Mouse (Mus musculus): Measurements from ENCODE around the gene Grsf1. TPM values are rescaled to one million over a fixed set of nuclear protein-coding genes. Genes with fewer than 3 reads are reported as not detected.
A peak's percentile ranks its signal among the peaks of the same experiment; 100 is the strongest.

Grsf1 gene
- polyA plus RNA-seq, 1 experiment from 2014 or later: 67.5 TPM

DNA sequence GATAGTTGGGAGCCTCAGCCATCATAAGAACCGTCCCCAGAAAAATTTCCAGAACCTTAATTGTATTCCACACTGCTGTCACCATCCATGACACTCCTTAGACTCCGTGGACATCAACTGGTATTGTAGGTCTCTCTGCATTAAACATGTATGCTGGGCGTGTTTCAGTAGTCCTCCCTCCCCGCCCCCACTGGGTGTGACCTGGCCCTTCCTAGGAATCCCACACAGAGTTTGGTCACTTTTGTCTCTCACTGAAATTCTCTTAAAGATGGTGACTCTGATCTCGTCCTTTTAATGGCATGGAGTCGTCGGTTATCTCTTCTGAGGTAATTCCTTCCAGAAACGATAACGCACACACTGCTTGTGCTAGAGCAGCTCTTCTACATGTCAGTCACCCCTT lies 7.7 kb upstream of the Grsf1 start:
- H3K4me1 ChIP-seq: peaks cover 16% of the 10 kb centered on the region
- no peak overlapping the region for H3K4me3 ChIP-seq
- H3K27me3 ChIP-seq (ENCODE audit: low read depth, poor library complexity, severe bottlenecking): peaks cover 17% of the 10 kb centered on the region; the same call in 1 of the 2 replicates
- H3K36me3 ChIP-seq: no peaks in the 10 kb centered on the region
- H3K9me3 ChIP-seq (replicated peaks): no peaks in the 10 kb centered on the region
- WGBS: 71% methylated on average over 9 of the region's 9 CpGs
- DNase-seq (ENCODE audit: low spot score): no peak
- H3K27ac ChIP-seq: no peak overlapping the region

DNA sequence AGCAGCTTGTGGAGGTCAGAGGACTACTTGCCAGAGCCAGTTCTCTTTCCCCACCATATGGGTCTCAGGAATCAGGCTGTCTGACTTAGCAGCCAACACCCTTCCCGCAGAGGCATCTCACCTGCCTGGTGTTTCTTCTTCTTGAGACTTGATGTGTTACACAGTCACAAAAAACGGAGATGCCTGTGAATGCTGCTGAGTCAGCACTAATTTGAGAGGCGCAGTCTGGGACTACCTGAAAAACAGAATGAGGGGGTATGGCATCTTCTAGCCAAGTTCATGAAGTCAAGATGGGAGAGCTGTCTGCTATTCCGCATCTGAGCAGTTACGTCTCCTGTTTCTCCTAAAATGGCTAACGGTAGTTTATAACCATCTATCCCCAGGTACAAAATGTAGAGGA lies 4.6 kb upstream of the Grsf1 start:
- Histone ChIP-seq H3K4me1 (peaks cover 27% of the 10 kb centered on the region), H3K36me3 (no peaks in the 10 kb centered on the region), H3K27ac (no peak overlapping the region), H3K4me3 (no peak overlapping the region), H3K27me3 (ENCODE audit: low read depth, poor library complexity, severe bottlenecking) (peaks cover 11% of the 10 kb centered on the region; the same call in 1 of the 2 replicates), H3K9me3 (replicated peaks) (no peaks in the 10 kb centered on the region)
- 87% methylated on average over 6 of the region's 6 CpGs for WGBS
- DNase-seq (ENCODE audit: low spot score): no peak

DNA sequence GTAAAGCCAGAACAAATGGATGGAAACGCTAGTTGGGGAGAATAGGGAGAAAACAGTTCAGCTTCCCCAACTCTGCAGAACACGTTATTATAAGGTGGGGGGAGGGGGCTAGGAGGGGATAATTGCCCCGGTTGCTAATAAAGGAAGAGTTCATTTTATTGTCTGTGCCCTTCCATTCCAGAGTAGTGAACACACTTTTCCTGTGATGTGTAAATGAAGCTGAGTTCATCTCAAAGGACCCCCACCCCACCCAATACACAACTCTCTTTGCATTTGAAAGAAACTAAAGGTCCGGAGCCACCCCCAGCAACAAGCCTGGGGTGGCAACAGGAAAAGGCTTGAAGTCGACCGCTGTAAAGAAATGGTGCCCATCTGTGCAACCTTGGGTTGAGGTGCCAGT lies 3.4 kb upstream of the Grsf1 start:
- H3K36me3 ChIP-seq: no peaks in the 10 kb centered on the region
- H3K9me3 ChIP-seq (replicated peaks): no peaks in the 10 kb centered on the region
- no peak for DNase-seq (ENCODE audit: low spot score)
- H3K4me3 ChIP-seq: no peak overlapping the region
- no peaks in the 10 kb centered on the region for H3K27me3 ChIP-seq (ENCODE audit: low read depth, poor library complexity, severe bottlenecking)
- H3K4me1 ChIP-seq: peaks cover 29% of the 10 kb centered on the region
- 10% methylated on average over 6 of the region's 6 CpGs for WGBS
- H3K27ac ChIP-seq: no peak overlapping the region

DNA sequence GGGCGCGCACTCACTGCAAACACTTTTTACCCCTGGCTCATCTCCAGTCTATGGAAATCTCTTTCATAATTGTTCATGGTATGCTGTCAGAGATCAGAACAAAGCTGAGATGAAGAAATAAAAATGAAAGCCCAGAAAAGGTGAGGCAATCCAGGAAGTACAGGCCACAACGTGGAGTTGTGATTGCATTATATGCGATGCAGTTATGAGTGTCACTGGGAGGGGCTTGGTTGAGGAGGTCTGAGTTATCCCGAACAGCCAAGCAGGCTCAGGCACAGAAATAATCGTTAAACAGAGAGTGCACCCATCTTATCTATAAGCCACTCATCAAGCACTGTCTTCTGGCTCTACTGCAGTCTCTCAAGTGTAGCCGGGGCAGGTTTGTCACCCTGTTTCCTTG lies 3.0 kb upstream of the Grsf1 start:
- H3K36me3 ChIP-seq: no peaks in the 10 kb centered on the region
- no peaks in the 10 kb centered on the region for H3K9me3 ChIP-seq (replicated peaks)
- H3K27ac ChIP-seq: no peak overlapping the region
- H3K4me1 ChIP-seq: peaks cover 33% of the 10 kb centered on the region
- DNase-seq (ENCODE audit: low spot score): no peak
- WGBS: 50% methylated on average over 7 of the region's 7 CpGs
- no peaks in the 10 kb centered on the region for H3K27me3 ChIP-seq (ENCODE audit: low read depth, poor library complexity, severe bottlenecking)
- H3K4me3 ChIP-seq: no peak overlapping the region

DNA sequence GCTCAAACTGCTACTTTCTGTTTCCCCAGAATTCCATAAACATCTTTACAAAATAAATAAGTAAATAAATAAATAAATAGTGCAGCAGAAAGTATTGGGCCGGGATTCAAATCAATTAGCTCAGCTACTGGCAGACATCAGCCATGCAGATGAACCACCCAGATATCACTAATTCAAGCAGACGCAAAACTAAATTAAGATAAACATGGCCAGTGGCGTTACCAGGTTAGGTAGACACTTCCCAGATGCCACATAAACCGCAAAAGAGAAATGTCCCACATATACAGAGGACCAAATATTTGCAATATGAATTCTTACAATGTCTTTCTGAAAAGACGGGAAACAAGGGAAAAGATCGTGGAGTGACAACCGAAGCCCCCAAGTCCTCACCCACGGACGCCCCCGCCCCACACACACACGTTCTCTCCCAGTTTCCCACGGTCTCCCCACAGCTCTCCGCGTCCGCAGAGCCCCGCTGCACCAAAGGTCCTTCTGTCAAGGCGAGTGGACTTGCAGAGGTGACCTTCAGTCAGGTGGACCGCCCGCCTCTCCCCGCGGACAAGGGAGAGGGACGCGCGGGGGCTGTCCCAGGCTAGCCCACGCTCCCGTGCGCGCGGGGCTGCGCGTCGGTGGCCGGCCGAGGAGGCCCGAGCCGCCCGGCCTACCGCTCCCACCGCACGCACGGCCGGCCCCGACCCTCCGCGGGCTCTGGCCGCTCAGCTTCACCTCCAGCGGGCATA lies 1.1 kb downstream of the Grsf1 start:
- H3K36me3 ChIP-seq: peaks cover 37% of the 10 kb centered on the region
- no peaks in the 10 kb centered on the region for H3K9me3 ChIP-seq (replicated peaks)
- under 1% methylated on average over 46 of the region's 47 CpGs for WGBS
- peak overlapping the region; percentile 99 for H3K27ac ChIP-seq
- DNase-seq (ENCODE audit: low spot score): no peak
- H3K27me3 ChIP-seq (ENCODE audit: low read depth, poor library complexity, severe bottlenecking): no peaks in the 10 kb centered on the region
- H3K4me3 ChIP-seq: peak overlapping the region; percentile 96
- peaks cover 39% of the 10 kb centered on the region for H3K4me1 ChIP-seq

DNA sequence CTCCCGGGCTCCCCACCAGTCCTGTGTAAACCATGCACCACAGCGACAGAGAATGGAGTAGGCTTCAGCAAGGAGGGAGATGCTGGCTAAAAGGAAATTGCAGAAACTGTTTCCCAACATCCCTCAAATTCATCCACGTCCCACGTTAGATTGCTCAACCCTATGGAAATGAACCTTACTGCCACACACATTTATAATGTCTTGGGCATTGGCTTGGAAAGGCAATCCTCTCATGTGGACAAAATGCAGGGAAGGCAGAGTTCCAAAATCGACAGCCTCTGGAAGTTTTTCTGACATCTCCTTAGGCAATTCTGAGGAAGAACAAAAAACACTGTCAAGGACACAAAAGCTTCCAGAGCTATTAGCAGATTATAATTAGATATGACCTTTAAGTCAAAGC lies 12.1 kb downstream of the Grsf1 start:
- Histone ChIP-seq H3K27ac (no peak overlapping the region), H3K27me3 (ENCODE audit: low read depth, poor library complexity, severe bottlenecking) (no peaks in the 10 kb centered on the region), H3K36me3 (peaks cover 100% of the 10 kb centered on the region), H3K4me1 (no peaks in the 10 kb centered on the region), H3K4me3 (no peak overlapping the region), H3K9me3 (replicated peaks) (no peaks in the 10 kb centered on the region)
- no peak for DNase-seq (ENCODE audit: low spot score)
- WGBS: 90% methylated on average over 5 of the region's 5 CpGs

DNA sequence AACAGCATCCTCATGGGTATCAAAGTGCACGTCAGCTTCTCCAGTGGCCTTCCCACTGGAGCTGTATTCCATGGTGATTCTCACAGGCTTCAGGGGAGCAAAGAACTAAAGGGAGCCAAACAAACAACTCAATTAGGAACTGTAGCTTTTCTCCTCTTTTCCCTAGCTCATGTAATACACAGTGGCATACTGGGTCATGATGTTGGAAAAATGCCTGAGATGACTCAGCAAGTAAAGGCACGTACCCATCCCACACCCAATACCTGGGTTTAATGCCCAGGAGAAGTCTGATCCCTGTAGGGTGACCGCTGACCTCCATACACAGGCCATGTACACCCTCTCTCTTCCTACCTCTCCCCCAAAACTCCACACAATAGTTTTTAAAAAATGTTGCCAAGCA lies 12.8 kb downstream of the Grsf1 start:
- Histone ChIP-seq H3K4me3 (no peak overlapping the region), H3K27ac (no peak overlapping the region), H3K27me3 (ENCODE audit: low read depth, poor library complexity, severe bottlenecking) (no peaks in the 10 kb centered on the region), H3K36me3 (peaks cover 100% of the 10 kb centered on the region), H3K4me1 (no peaks in the 10 kb centered on the region), H3K9me3 (replicated peaks) (no peaks in the 10 kb centered on the region)
- WGBS: 93% methylated on average over 3 of the region's 3 CpGs
- no peak for DNase-seq (ENCODE audit: low spot score)

DNA sequence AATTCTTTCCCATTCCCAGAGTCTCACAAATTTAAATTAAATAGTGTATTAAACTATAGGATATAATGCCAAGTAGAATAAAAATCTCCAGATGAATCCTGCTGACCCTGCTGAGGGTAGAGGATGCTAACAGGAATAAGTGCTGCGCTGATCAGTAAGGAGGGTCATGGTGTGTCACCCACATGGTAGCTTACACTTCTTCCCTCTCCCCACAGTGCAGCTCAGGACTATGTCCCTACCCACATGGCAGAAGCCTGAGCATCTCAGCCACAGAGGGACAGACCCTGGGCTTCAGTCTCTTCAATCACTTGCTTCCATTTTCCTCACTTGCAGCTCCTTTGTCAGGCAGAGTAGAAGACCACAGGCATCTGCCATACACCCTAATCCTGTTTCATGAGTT lies 18.1 kb downstream of the Grsf1 start:
- H3K27me3 ChIP-seq (ENCODE audit: low read depth, poor library complexity, severe bottlenecking): no peaks in the 10 kb centered on the region
- peaks cover 88% of the 10 kb centered on the region for H3K36me3 ChIP-seq
- no peak for DNase-seq (ENCODE audit: low spot score)
- no peak overlapping the region for H3K4me3 ChIP-seq
- no peak overlapping the region for H3K27ac ChIP-seq
- no peaks in the 10 kb centered on the region for H3K4me1 ChIP-seq
- no peaks in the 10 kb centered on the region for H3K9me3 ChIP-seq (replicated peaks)
- WGBS: 97% methylated on average over 1 of the region's 1 CpGs

DNA sequence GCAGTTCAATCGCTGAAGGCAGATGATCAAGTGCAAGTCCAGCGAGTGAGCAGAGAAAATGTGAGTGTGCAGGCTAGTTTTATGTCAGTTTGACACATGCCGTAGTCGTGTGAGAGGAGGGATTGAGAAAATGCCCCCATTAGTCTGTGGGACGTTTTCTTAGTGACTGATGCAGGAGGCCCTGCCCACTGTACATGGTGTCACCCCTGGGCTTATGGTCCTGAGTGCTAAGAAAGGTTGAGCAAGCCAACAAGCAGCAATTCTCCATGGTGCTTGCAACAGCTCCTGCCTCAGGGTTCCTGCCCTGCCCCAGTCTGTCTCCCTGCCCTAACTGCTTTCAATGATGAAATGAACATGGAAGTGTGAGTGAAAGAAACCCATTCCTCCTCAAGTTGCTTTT lies 23.4 kb downstream of the Grsf1 start:
- H3K36me3 ChIP-seq: peaks cover 77% of the 10 kb centered on the region
- WGBS: 86% methylated on average over 5 of the region's 5 CpGs

DNA sequence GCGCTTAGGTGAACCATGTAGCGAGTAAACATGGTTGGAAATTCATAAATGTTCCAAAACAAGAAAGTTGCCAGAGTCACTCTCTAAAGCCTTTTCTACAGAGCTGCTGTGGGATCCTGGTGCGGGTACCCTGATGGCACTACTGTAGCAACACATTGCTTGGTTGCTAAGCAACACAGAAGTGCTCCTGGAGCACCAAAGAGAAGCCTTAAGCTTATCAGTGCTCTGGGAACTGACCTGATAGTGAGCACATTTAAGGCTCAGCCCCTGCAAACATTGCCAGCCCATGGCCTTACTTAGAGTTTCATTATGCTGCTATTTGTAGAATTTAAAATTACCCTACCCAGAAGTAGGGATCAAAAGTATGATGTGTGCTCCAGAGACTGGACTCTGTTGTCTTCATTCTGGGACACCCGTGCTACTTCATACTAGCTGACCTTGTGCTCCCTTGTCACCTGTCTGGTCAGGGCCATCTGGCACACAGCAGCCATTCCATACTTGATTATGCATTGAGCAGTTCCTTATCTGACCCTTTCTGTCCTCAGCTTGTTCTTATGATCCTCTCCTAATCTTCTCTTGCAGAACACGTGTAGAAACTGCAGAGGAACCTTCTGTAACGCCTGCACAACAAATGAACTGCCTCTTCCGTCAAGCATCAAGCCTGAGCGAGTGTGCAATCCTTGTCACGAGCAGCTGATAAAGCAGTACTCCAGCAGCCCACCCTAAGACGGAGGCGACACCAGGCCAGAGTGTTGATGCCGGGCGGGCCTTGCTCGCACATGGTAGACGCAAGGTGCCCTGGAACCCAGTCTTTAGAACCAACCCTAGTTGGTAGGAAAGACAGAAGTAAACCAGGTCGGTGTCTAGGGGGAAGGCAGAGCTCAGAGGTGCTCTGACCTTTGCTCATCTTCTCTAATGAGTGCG lies 26.5 kb downstream of the Grsf1 start:
- H3K9me3 ChIP-seq (replicated peaks): no peaks in the 10 kb centered on the region
- H3K27ac ChIP-seq: no peak overlapping the region
- no peaks in the 10 kb centered on the region for H3K4me1 ChIP-seq
- peaks cover 73% of the 10 kb centered on the region for H3K36me3 ChIP-seq
- no peak overlapping the region for H3K4me3 ChIP-seq
- no peak for DNase-seq (ENCODE audit: low spot score)
- no peaks in the 10 kb centered on the region for H3K27me3 ChIP-seq (ENCODE audit: low read depth, poor library complexity, severe bottlenecking)
- 90% methylated on average over 17 of the region's 17 CpGs for WGBS

More for the DNA sequence above, 23.4 kb downstream of the Grsf1 start:
- no peaks in the 10 kb centered on the region for H3K9me3 ChIP-seq (replicated peaks)
- no peak overlapping the region for H3K4me3 ChIP-seq
- no peak overlapping the region for H3K27ac ChIP-seq
- no peak for DNase-seq (ENCODE audit: low spot score)
- H3K27me3 ChIP-seq (ENCODE audit: low read depth, poor library complexity, severe bottlenecking): no peaks in the 10 kb centered on the region
- no peaks in the 10 kb centered on the region for H3K4me1 ChIP-seq

DNA sequence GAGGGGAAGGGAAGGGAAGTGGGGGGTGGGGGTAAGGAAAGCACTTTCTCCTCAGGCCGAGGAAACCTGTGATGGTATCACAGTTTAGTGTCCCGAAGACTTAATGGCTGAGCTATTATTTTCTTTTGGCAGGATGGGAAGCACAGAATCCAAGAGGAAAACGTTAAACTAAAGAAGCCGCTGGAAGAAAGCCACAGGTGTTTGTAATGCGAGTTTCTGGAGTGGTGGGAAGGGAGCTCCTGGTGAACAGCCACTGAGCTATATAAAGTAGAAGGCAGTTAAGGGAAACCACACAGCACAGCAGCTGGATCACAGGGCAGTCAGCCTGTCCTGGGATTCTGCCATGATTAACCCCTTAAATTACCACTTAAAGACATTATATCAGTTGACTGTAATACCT lies 30.6 kb downstream of the Grsf1 start:
- no peaks in the 10 kb centered on the region for H3K9me3 ChIP-seq (replicated peaks)
- DNase-seq (ENCODE audit: low spot score): no peak
- H3K4me1 ChIP-seq: no peaks in the 10 kb centered on the region
- H3K4me3 ChIP-seq: no peak overlapping the region
- H3K36me3 ChIP-seq: peaks cover 73% of the 10 kb centered on the region
- WGBS: 83% methylated on average over 5 of the region's 5 CpGs
- H3K27me3 ChIP-seq (ENCODE audit: low read depth, poor library complexity, severe bottlenecking): no peaks in the 10 kb centered on the region
- no peak overlapping the region for H3K27ac ChIP-seq

DNA sequence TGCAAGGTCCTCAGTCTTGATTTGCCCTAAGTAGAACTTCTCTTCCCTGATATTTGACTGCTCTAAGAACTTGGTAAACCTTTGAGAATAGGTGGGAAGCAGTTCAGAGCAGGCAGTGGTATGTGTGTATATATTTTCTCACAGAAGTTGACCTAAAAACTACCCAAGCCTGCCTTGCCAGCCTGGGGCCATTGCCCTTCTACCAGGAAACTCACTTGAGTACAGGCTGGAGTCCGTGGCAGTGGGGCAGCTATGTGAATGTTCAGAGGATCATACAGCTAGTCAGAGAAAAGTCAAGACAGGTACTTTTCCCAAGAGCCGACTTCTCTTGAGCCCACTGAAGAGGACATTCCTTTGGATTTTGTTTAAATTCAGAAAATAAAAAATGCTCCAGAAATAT lies 31.1 kb downstream of the Grsf1 start:
- no peaks in the 10 kb centered on the region for H3K9me3 ChIP-seq (replicated peaks)

DNA sequence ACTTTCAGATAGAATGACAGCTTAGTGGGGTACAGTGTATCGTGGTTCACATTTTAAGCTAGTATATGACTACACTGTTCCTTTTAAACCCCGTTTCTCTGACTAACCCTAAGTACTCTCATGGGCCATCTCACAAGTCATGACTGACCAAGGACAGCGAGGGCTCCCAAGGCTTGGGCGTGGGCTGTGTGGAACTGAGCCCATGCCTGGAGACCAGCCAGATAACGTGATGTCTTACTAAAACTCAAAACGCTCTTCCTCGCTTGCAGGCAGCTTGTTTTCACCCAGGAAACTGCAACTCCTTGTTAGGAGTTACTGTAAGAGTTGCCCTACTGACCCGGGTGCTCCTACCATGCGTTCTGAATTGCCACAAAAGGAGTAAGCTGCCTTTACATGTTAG lies 32.5 kb downstream of the Grsf1 start:
- Histone ChIP-seq H3K36me3 (peaks cover 64% of the 10 kb centered on the region), H3K4me1 (no peaks in the 10 kb centered on the region)

More for the DNA sequence above, 31.1 kb downstream of the Grsf1 start:
- Histone ChIP-seq H3K4me3 (no peak overlapping the region), H3K36me3 (peaks cover 69% of the 10 kb centered on the region), H3K4me1 (no peaks in the 10 kb centered on the region), H3K27me3 (ENCODE audit: low read depth, poor library complexity, severe bottlenecking) (no peaks in the 10 kb centered on the region), H3K27ac (no peak overlapping the region)
- DNase-seq (ENCODE audit: low spot score): no peak
- 83% methylated on average over 2 of the region's 2 CpGs for WGBS

More for the DNA sequence above, 32.5 kb downstream of the Grsf1 start:
- 95% methylated on average over 9 of the region's 9 CpGs for WGBS
- no peaks in the 10 kb centered on the region for H3K27me3 ChIP-seq (ENCODE audit: low read depth, poor library complexity, severe bottlenecking)
- no peak overlapping the region for H3K4me3 ChIP-seq
- no peak overlapping the region for H3K27ac ChIP-seq
- H3K9me3 ChIP-seq (replicated peaks): no peaks in the 10 kb centered on the region
- no peak for DNase-seq (ENCODE audit: low spot score)
